Mouse (Mus musculus): ENCODE data around the gene Hoxc8. TPM values are rescaled to one million over a fixed set of nuclear protein-coding genes. Genes with fewer than 3 reads are reported as not detected.

The Hoxc8 gene
- total RNA-seq, 2 experiments from 2014 or later, result not detected

GRCm38 (mm10) chr15:102981379-102982288 is 8.8 kb upstream of the Hoxc8 start:
- ATAC-seq (ENCODE audit: poor library complexity, severe bottlenecking), result no peak

GRCm38 (mm10) chr15:102983716-102984115 is 6.7 kb upstream of the Hoxc8 start:
- ATAC-seq (ENCODE audit: poor library complexity, severe bottlenecking), result no peak

GRCm38 (mm10) chr15:102984521-102984920 is 5.9 kb upstream of the Hoxc8 start:
- no peak for ATAC-seq (ENCODE audit: poor library complexity, severe bottlenecking)

DNA sequence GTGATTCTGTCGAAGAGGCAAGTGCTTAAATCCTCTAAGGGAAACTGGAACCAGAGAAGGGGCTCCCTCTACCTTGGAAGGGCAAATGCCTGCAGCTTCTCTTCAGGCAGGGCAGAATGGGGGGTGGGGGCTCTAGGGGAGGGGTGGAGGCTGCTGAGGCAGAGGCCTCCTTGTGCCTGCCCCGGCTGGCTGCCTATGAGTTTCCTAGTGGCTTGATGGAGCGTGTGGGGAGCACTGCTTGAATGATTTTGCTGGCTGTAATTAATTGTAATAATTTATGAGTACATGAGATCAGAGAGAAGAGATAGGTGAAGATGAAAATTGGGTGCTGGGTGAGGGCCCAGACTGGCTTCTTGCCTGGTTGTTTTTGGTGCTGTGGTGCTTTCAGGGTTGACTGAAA is 5.5 kb upstream of the Hoxc8 start:
- ATAC-seq (ENCODE audit: poor library complexity, severe bottlenecking), result no peak

DNA sequence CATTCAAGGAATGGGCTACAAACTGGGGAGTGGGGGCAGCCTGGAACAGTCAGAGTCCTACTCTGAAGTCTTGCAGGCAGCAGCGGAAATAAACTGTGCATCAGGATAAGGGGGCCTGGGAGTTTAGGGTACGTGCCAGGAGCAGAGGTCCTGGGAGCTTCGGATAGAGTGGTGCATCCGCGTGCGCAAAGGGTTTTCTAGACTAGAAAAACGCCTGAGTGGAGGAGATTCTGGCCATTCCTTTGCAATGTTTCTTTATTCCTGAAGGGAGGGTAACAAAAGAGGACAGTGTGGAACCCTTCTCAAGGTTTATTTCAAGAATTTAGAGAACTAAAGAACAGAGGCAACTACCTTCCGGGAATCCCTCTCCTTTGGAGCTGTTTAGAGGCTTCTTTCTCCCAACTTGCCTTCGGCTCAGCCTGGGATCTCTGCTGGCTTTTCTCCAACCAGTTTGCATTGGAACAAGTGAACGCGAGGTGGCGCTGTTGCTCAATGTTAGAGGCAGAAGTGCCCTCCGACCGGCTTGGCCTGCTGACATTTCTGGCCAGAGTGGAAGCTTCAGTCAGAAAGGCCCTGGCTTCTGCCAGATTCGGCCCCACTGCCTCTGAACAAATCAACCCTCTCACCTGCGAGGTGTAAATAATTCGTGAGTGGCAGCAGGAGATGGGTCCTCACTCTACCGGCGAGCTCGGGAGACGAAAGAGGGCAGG is 3.1 kb upstream of the Hoxc8 start:
- ATAC-seq (ENCODE audit: poor library complexity, severe bottlenecking), result peak; percentile 88

- no peak for ATAC-seq (ENCODE audit: poor library complexity, severe bottlenecking)
Measured at GRCm38 (mm10) chr15:102988078-102988477, 2.3 kb upstream of the Hoxc8 start.

DNA sequence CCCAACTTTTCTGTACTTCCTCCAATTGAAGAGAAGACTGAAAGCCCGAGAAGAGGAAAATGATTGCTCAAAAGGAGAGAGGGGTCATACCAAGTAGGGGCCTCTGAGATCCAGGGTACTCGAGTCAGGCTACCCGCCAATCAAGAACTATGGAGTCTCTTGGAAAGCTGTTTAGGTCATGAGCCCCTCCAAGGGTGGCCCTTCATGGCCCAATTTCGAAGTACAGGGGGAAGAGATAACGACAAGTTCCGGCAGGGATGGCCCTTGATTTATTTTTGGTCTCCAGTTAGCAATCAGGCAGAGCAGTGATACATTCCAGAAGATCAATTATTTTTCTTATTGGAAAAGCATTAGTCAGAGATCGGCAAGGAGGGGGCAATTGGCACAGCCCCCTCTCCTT is 1.4 kb downstream of the Hoxc8 start:
- ATAC-seq (ENCODE audit: poor library complexity, severe bottlenecking), result no peak

- no peak for ATAC-seq (ENCODE audit: poor library complexity, severe bottlenecking)
Measured at GRCm38 (mm10) chr15:102992206-102992605, 1.8 kb downstream of the Hoxc8 start.

DNA sequence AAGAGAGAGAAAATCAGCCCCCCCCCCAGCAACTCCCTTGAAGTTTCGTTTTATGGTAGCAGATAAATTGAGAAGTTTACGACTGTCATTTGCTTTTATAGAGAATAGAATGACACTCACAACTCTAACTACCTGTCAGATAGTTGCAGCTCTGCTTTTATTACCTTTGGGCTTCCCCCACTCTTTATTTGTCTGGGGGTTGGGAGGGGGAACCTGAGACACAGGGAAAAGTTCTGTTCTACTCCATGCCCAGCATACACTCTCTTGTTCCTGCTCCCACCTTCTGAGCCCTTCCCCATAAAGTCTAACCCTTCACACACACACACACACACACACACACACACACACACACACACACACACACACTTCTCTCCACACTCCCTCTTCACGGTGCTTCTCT is 2.5 kb downstream of the Hoxc8 start:
- no peak for ATAC-seq (ENCODE audit: poor library complexity, severe bottlenecking)

- ATAC-seq (ENCODE audit: poor library complexity, severe bottlenecking), result no peak
Measured at GRCm38 (mm10) chr15:102996548-102996947, 6.1 kb downstream of the Hoxc8 start.

GRCm38 (mm10) chr15:102997431-102997830 is 7.0 kb downstream of the Hoxc8 start:
- no peak for ATAC-seq (ENCODE audit: poor library complexity, severe bottlenecking)

DNA sequence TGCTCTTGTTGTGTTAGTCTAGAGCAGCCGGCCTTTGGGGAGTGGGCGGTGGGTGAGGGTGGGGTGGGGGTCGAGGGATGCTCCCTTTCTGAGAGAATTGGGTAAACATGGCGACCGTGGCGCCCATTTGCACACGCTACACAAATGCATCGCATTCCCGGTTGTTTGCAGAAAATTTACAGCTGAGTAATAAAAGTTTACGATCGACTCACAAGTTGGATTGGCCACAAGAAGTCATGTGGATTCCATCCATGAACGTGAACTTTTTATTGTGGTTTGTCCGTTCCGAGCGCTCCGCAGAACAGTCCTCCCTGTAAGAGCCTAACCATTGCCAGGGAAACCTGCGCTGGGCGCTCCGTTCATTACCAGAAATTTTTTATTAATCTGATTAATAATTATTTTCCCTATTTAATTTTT is 7.5 kb downstream of the Hoxc8 start, which contains the start of gene Hoxc6:
TSS of gene Hoxc6 (plus strand) at position 319 of the 417 bp plus-strand sequence.
- no peak for ATAC-seq (ENCODE audit: poor library complexity, severe bottlenecking)

- ATAC-seq (ENCODE audit: poor library complexity, severe bottlenecking), result no peak
Measured at GRCm38 (mm10) chr15:102998608-102999182, 8.3 kb downstream of the Hoxc8 start.

DNA sequence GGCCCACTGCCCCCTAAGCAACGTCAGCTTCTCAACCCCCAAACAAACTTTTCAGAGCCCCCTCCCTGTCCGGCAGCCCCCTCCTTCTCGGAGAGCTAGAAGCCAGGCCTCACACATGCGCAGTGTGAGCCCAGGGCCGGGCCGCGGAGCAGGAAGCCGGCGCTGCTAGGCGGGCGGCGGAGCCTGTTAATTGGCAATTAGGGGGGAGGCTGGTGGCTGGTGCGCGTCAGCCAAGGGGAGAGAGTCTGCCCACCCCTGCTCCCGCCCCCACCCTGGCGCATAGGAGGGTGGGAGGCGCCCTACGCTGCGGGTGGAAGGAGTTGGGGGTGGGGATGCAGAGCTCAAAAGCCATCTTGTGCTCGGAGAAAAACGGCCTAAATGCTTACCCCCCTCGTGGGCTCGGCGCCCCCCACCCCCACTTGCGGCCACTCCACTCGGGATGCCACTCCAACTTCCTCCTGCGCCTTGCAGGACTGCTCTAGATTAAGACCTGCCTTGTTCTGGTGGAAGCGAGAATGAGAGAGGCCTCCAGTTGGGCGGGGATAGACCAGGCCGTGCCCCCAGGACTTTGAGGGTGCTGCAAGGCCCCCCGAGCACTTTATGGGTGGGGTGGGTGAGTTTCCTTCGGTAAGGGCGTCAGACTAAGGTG is 8.9 kb downstream of the Hoxc8 start:
- ATAC-seq (ENCODE audit: poor library complexity, severe bottlenecking), result 0 out of 2 replicates have a peak, but pooled peaks have one; percentile 33

DNA sequence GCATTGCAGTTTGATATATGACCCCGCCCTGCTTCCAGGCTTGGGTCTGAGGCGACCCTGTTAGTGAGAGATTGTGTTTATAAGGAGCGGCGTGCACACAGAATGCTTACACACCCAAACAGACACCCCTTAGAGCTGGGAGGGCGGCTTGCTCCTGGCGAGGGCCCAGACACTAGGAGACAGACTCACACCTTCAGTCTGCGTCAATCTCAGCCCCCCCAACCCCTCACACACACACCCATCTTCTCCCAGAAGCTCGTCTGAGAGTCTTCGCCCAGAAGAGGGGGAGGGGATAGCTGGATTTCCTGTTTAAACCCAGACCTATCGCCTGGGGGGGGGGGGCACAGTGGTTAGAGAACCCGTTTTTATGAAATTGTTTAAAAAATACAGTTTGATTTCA is 9.5 kb downstream of the Hoxc8 start:
- ATAC-seq (ENCODE audit: poor library complexity, severe bottlenecking), result no peak

GRCm38 (mm10) chr15:103000501-103000901 is 10.1 kb downstream of the Hoxc8 start:
- ATAC-seq (ENCODE audit: poor library complexity, severe bottlenecking), result no peak

DNA sequence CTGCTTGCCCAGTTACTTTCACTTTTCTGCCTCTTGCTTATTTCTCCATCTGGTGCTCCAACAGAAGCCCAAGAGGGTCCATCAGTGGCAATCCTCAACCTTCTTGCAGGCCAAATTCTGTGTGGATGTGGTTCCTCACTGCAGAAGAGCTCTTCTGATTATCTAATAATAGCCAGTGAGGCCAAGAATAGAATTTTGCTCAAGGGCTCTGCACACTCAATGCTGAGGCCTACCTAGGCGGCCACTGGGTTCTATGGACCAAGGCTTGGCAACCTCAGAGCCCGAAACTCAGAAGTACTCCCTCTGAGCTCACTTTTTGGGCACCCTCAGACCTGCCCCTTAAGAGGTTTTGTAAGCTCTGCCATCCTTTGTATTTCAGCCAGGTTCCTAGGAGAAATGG is 11.0 kb downstream of the Hoxc8 start:
- no peak for ATAC-seq (ENCODE audit: poor library complexity, severe bottlenecking)

GRCm38 (mm10) chr15:103002156-103002555 is 11.7 kb downstream of the Hoxc8 start:
- ATAC-seq (ENCODE audit: poor library complexity, severe bottlenecking), result no peak

- ATAC-seq (ENCODE audit: poor library complexity, severe bottlenecking), result no peak
Measured at GRCm38 (mm10) chr15:103002821-103003448, 12.5 kb downstream of the Hoxc8 start.

- no peak for ATAC-seq (ENCODE audit: poor library complexity, severe bottlenecking)
Measured at GRCm38 (mm10) chr15:103005308-103005707, 14.9 kb downstream of the Hoxc8 start.

DNA sequence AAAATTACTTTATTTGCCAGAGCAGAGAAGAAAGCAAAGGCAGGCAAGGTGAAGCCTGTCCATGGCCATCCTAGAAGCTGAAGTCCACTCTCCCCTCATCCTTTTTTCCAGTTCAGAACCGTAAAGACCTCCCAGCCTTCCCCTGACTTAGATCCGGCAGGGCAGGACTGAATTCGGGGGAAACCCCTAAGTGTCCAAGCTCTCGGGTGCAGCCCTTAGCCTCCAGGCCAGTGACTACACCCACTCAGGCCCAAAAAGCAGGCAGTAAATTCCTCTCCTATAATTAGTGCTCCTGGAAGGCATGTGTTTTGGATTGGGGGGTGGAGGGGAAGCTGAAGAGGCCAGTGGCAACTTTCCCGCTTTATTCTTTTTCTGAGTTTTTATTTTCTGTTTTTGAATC is 15.4 kb downstream of the Hoxc8 start:
- no peak for ATAC-seq (ENCODE audit: poor library complexity, severe bottlenecking)

Measured in megakaryocyte, adult 5-6 weeks (primary cell).